ENCODE assay signal across 8 mouse cellular contexts in genomic region chr13:54749864-54750411, GRCm38 (mm10). TPM values are rescaled to one million over a fixed set of nuclear protein-coding genes. Genes with fewer than 3 reads are reported as not detected.
DNase-seq lines count a peak whose midpoint lies in the region; ATAC-seq and TF ChIP-seq lines count a peak whose summit lies in the region.

Gene Gprin1 (minus strand): TSS chr13:54749874.

- WGBS in lung, postnatal 0 days: 3% methylated on average over 27 of the region's 29 CpGs
- WGBS in midbrain, postnatal 0 days: 4% methylated on average over 27 of the region's 29 CpGs

- H3K9ac ChIP-seq in lung, postnatal 0 days (replicated peaks; ENCODE audit: low read depth): no peak within 1 kb of the TSS
- H3K9ac ChIP-seq in midbrain, postnatal 0 days (replicated peaks; ENCODE audit: low read length, poor library complexity, severe bottlenecking): peak within 1 kb of the TSS; percentile 84

- DNase-seq in adrenal gland, postnatal 4 days (ENCODE audit: low spot score in 2 of 2): no peak
- no peak for DNase-seq in adrenal gland, adult 18-20 months (ENCODE audit: low spot score in 2 of 2)
- no peak for DNase-seq in lung, postnatal 0 days (ENCODE audit: low spot score)
- DNase-seq in lung, postnatal 14 days: no peak
- no peak for DNase-seq in layer of hippocampus, postnatal 10 days (ENCODE audit: low spot score in 2 of 2)
- peak; percentile 56 for DNase-seq in midbrain, postnatal 0 days (ENCODE audit: low spot score)
- DNase-seq in kidney, adult 11 months: no peak
- no peak for DNase-seq in adrenal gland, postnatal 36 days

- no peaks in the 10 kb centered on the region for H3K36me3 ChIP-seq in lung, postnatal 0 days (ENCODE audit: insufficient read depth, low read length)
- H3K36me3 ChIP-seq in midbrain, postnatal 0 days (ENCODE audit: insufficient read depth, low read length): no peaks in the 10 kb centered on the region

- peaks cover 5% of the 10 kb centered on the region; the same call in 1 of the 2 replicates for H3K4me1 ChIP-seq in lung, postnatal 0 days (ENCODE audit: insufficient read depth, low read depth, low read length)
- peaks cover 23% of the 10 kb centered on the region for H3K4me1 ChIP-seq in midbrain, postnatal 0 days (ENCODE audit: insufficient read depth, low read length)

- no peak within 1 kb of the TSS for H3K27ac ChIP-seq in lung, postnatal 0 days (ENCODE audit: low read length)
- H3K27ac ChIP-seq in midbrain, postnatal 0 days (ENCODE audit: low read depth, low read length): peak within 1 kb of the TSS; percentile 87

- peaks cover 12% of the 10 kb centered on the region for H3K27me3 ChIP-seq in lung, postnatal 0 days (replicated peaks; ENCODE audit: insufficient read depth, low read length)
- no peaks in the 10 kb centered on the region for H3K27me3 ChIP-seq in midbrain, postnatal 0 days (ENCODE audit: insufficient read depth, low read length)

- H3K9me3 ChIP-seq in lung, postnatal 0 days (ENCODE audit: low read length): no peaks in the 10 kb centered on the region
- H3K9me3 ChIP-seq in midbrain, postnatal 0 days (ENCODE audit: low read length): no peaks in the 10 kb centered on the region

- 0 out of 2 replicates have a peak, but pooled peaks have one; percentile 14 for ATAC-seq in lung, postnatal 0 days
- ATAC-seq in midbrain, postnatal 0 days (ENCODE audit: low FRiP score): peak; percentile 58

- peak within 1 kb of the TSS; percentile 75 for H3K4me2 ChIP-seq in lung, postnatal 0 days (replicated peaks; ENCODE audit: low read depth, low read length)
- H3K4me2 ChIP-seq in midbrain, postnatal 0 days (ENCODE audit: low read depth, low read length, poor library complexity, severe bottlenecking): peak within 1 kb of the TSS; percentile 73

- no peak for TF ChIP-seq CTCF in lung, postnatal 0 days (IDR thresholded peaks at IDR 0.05)
- TF ChIP-seq CTCF in midbrain, postnatal 0 days (IDR thresholded peaks at IDR 0.05): no peak

- no peak for TF ChIP-seq EP300 in lung, postnatal 0 days (IDR thresholded peaks at IDR 0.05)

- H3K4me3 ChIP-seq in lung, postnatal 0 days (ENCODE audit: low read depth, low read length): peak within 1 kb of the TSS; percentile 45
- H3K4me3 ChIP-seq in midbrain, postnatal 0 days (ENCODE audit: low read depth, low read length): peak within 1 kb of the TSS; percentile 65

RNA-seq across cellular contexts. Expression of gene Gprin1, which starts in this region (rescaled TPM):
- 10 to 100 TPM; 10.4 to 10.5 TPM for total RNA-seq in adrenal gland, postnatal 4 days (2021)
- total RNA-seq in adrenal gland, adult 18-20 months (2021): 1 to 10 TPM; 2.5 to 3.2 TPM
- 0.04 TPM in 1 of 2 replicates, not detected in the other for polyA plus RNA-seq in lung, postnatal 0 days (2015; fragmentation: Nextera tagmentation; extraction: Ambion mirVana)
- total RNA-seq in layer of hippocampus, postnatal 10 days (2021): 100 to 1,000 TPM; 204 TPM
- total RNA-seq in midbrain, postnatal 0 days (2014; rRNA removed): 167 and 170 TPM in 2 replicates
- 21.7 and 23.0 TPM in 2 replicates for polyA plus RNA-seq in midbrain, postnatal 0 days (2015; fragmentation: Nextera tagmentation; extraction: Ambion mirVana)
- 1 to 10 TPM; 2.9 to 3.1 TPM for total RNA-seq in adrenal gland, postnatal 36 days (2021)

Comparison
In these comparisons a context has a peak if more than half of its experiments do, and no peak if none do; other contexts are left out.
1. RNA of gene Gprin1 (total RNA-seq): 204 TPM in layer of hippocampus, postnatal 10 days and 167 to 170 TPM in midbrain, postnatal 0 days; 10.4 to 10.5 TPM in adrenal gland, postnatal 4 days, 2.5 to 3.2 TPM in adrenal gland, adult 18-20 months and 2.9 to 3.1 TPM in adrenal gland, postnatal 36 days; every median in the first group is over 10 times any median in the second.
2. RNA of gene Gprin1 (polyA plus RNA-seq): 21.7 to 23.0 TPM in midbrain, postnatal 0 days; 0.04 TPM in lung, postnatal 0 days; every median in the first group is over 10 times any median in the second.
3. Peak in ATAC-seq, H3K4me3 ChIP-seq and H3K4me2 ChIP-seq in lung, postnatal 0 days; RNA of the gene not detected or under 1 TPM.